Mouse (Mus musculus): Measurements from ENCODE around the gene Asphd1. TPM values are rescaled to one million over a fixed set of nuclear protein-coding genes. Genes with fewer than 3 reads are reported as not detected.

Gene Asphd1
- polyA plus RNA-seq, 1 experiment from 2014 or later = 0.16 TPM

GRCm38 (mm10) chr7:126982054-126982453 is 32.7 kb upstream of the Asphd1 start:
- Histone ChIP-seq H3K4me3 (ENCODE audit: low read depth, low read length) (no peak overlapping the region), H3K4me2 (replicated peaks; ENCODE audit: low read depth) (no peak overlapping the region), H3K9me3 (ENCODE audit: control insufficient read depth) (no peaks in the 10 kb centered on the region), H3K9ac (ENCODE audit: low read depth, low read length) (no peak overlapping the region), H3K36me3 (ENCODE audit: control insufficient read depth, insufficient read depth) (peaks cover 27% of the 10 kb centered on the region), H3K4me1 (replicated peaks; ENCODE audit: control insufficient read depth, insufficient read depth, low read length) (no peaks in the 10 kb centered on the region; the same call in 1 of the 2 replicates), H3K27ac (ENCODE audit: low read depth, low read length) (peak overlapping the region; percentile 57; the same call in 1 of the 2 replicates), H3K27me3 (replicated peaks; ENCODE audit: control insufficient read depth, insufficient read depth, low read length) (no peaks in the 10 kb centered on the region)
- peak; percentile 14; the same call in 1 of the 2 replicates for ATAC-seq
- 56% methylated on average over 4 of the region's 4 CpGs for WGBS
- TF ChIP-seq CTCF (IDR thresholded peaks at IDR 0.05; ENCODE audit: low read depth) = no peak

- Histone ChIP-seq H3K4me1 (replicated peaks; ENCODE audit: control insufficient read depth, insufficient read depth, low read length) (no peaks in the 10 kb centered on the region; the same call in 1 of the 2 replicates), H3K4me3 (ENCODE audit: low read depth, low read length) (no peak overlapping the region), H3K9me3 (ENCODE audit: control insufficient read depth) (no peaks in the 10 kb centered on the region), H3K9ac (ENCODE audit: low read depth, low read length) (no peak overlapping the region), H3K36me3 (ENCODE audit: control insufficient read depth, insufficient read depth) (peaks cover 23% of the 10 kb centered on the region), H3K4me2 (replicated peaks; ENCODE audit: low read depth) (no peak overlapping the region), H3K27ac (ENCODE audit: low read depth, low read length) (no peak overlapping the region), H3K27me3 (replicated peaks; ENCODE audit: control insufficient read depth, insufficient read depth, low read length) (no peaks in the 10 kb centered on the region)
- ATAC-seq = no peak
- WGBS = 83% methylated on average over 2 of the region's 2 CpGs
- no peak for TF ChIP-seq CTCF (IDR thresholded peaks at IDR 0.05; ENCODE audit: low read depth)
These were observed 32.2 kb upstream of the Asphd1 start for GRCm38 (mm10) chr7:126981601-126982000.

GRCm38 (mm10) chr7:126978841-126979240 is 29.5 kb upstream of the Asphd1 start:
- H3K27ac ChIP-seq (ENCODE audit: low read depth, low read length) = no peak overlapping the region; the same call in 1 of the 2 replicates
- WGBS = 88% methylated on average over 6 of the region's 6 CpGs
- ATAC-seq = no peak
- peaks cover 23% of the 10 kb centered on the region for H3K36me3 ChIP-seq (ENCODE audit: control insufficient read depth, insufficient read depth)
- no peaks in the 10 kb centered on the region for H3K9me3 ChIP-seq (ENCODE audit: control insufficient read depth)
- no peak overlapping the region for H3K9ac ChIP-seq (ENCODE audit: low read depth, low read length)
- no peak overlapping the region for H3K4me3 ChIP-seq (ENCODE audit: low read depth, low read length)
- H3K27me3 ChIP-seq (replicated peaks; ENCODE audit: control insufficient read depth, insufficient read depth, low read length) = no peaks in the 10 kb centered on the region
- peaks cover 7% of the 10 kb centered on the region; the same call in 1 of the 2 replicates for H3K4me1 ChIP-seq (replicated peaks; ENCODE audit: control insufficient read depth, insufficient read depth, low read length)
- H3K4me2 ChIP-seq (replicated peaks; ENCODE audit: low read depth) = no peak overlapping the region
- TF ChIP-seq CTCF (IDR thresholded peaks at IDR 0.05; ENCODE audit: low read depth) = no peak

GRCm38 (mm10) chr7:126976878-126977459 is 27.6 kb upstream of the Asphd1 start:
- ATAC-seq = peak; percentile 15
- Histone ChIP-seq H3K4me2 (replicated peaks; ENCODE audit: low read depth) (peak overlapping the region; percentile 76), H3K4me1 (replicated peaks; ENCODE audit: control insufficient read depth, insufficient read depth, low read length) (0 out of 2 replicates have a peak, but pooled peaks cover 7% of the 10 kb centered on the region), H3K36me3 (ENCODE audit: control insufficient read depth, insufficient read depth) (peaks cover 23% of the 10 kb centered on the region), H3K9ac (ENCODE audit: low read depth, low read length) (peak overlapping the region; percentile 90), H3K9me3 (ENCODE audit: control insufficient read depth) (no peaks in the 10 kb centered on the region), H3K27ac (ENCODE audit: low read depth, low read length) (peak overlapping the region; percentile 98), H3K4me3 (ENCODE audit: low read depth, low read length) (peak overlapping the region; percentile 94), H3K27me3 (replicated peaks; ENCODE audit: control insufficient read depth, insufficient read depth, low read length) (no peaks in the 10 kb centered on the region)
- 12% methylated on average over 14 of the region's 14 CpGs for WGBS
- TF ChIP-seq CTCF (IDR thresholded peaks at IDR 0.05; ENCODE audit: low read depth) = no peak

GRCm38 (mm10) chr7:126975950-126976866 is 26.8 kb upstream of the Asphd1 start, which contains the start of gene Cdiptos:
TSS of gene Cdiptos (minus strand) at chr7:126976098.
- peak within 1 kb of the TSS; percentile 98 for H3K27ac ChIP-seq (ENCODE audit: low read depth, low read length)
- H3K27me3 ChIP-seq (replicated peaks; ENCODE audit: control insufficient read depth, insufficient read depth, low read length) = no peaks in the 10 kb centered on the region
- WGBS = under 1% methylated on average over 55 of the region's 55 CpGs
- H3K4me1 ChIP-seq (replicated peaks; ENCODE audit: control insufficient read depth, insufficient read depth, low read length) = 0 out of 2 replicates have a peak, but pooled peaks cover 7% of the 10 kb centered on the region
- H3K4me3 ChIP-seq (ENCODE audit: low read depth, low read length) = peak within 1 kb of the TSS; percentile 94
- peak; percentile 99 for TF ChIP-seq CTCF (IDR thresholded peaks at IDR 0.05; ENCODE audit: low read depth)
- peak within 1 kb of the TSS; percentile 90 for H3K9ac ChIP-seq (ENCODE audit: low read depth, low read length)
- H3K36me3 ChIP-seq (ENCODE audit: control insufficient read depth, insufficient read depth) = peaks cover 23% of the 10 kb centered on the region
- ATAC-seq = peak; percentile 92
- no peaks in the 10 kb centered on the region for H3K9me3 ChIP-seq (ENCODE audit: control insufficient read depth)
- H3K4me2 ChIP-seq (replicated peaks; ENCODE audit: low read depth) = peak within 1 kb of the TSS; percentile 76

GRCm38 (mm10) chr7:126975893-126975949 is 26.3 kb upstream of the Asphd1 start, which contains the start of gene Cdipt:
TSS of gene Cdipt (plus strand) at chr7:126975914.
- 0 out of 2 replicates have a peak, but pooled peaks cover 7% of the 10 kb centered on the region for H3K4me1 ChIP-seq (replicated peaks; ENCODE audit: control insufficient read depth, insufficient read depth, low read length)
- TF ChIP-seq CTCF (IDR thresholded peaks at IDR 0.05; ENCODE audit: low read depth) = no peak

More at GRCm38 (mm10) chr7:126975893-126975949, 26.3 kb upstream of the Asphd1 start, which contains the start of gene Cdipt:
- Histone ChIP-seq H3K9ac (ENCODE audit: low read depth, low read length) (peak within 1 kb of the TSS; percentile 90), H3K36me3 (ENCODE audit: control insufficient read depth, insufficient read depth) (peaks cover 23% of the 10 kb centered on the region), H3K27me3 (replicated peaks; ENCODE audit: control insufficient read depth, insufficient read depth, low read length) (no peaks in the 10 kb centered on the region), H3K9me3 (ENCODE audit: control insufficient read depth) (no peaks in the 10 kb centered on the region), H3K4me2 (replicated peaks; ENCODE audit: low read depth) (peak within 1 kb of the TSS; percentile 76), H3K4me3 (ENCODE audit: low read depth, low read length) (peak within 1 kb of the TSS; percentile 94), H3K27ac (ENCODE audit: low read depth, low read length) (peak within 1 kb of the TSS; percentile 98)
- no peak for ATAC-seq
- WGBS = 0% methylated on average over 1 of the region's 1 CpGs

Measured in intestine, postnatal 0 days (tissue).